Mouse (Mus musculus) adipocyte (in vitro differentiated cells): ENCODE data around the gene Slc2a10.
"Not testable (repeated sequence)": the region's sequence is repeated elsewhere in the genome, so short reads cannot be mapped to it uniquely, and the experiment has no call there.

Experiments used
- DNase-seq: peaks from one replicate; pipeline ENCODE4 v3.0.0-alpha.2; 2016; ENCODE audit warnings: low spot score

Gene Slc2a10

GRCm38 (mm10) chr2:165509686-165510085, 6.1 kb downstream of the Slc2a10 start:
- no peak for DNase-seq

GRCm38 (mm10) chr2:165510466-165510865, 6.9 kb downstream of the Slc2a10 start:
- DNase-seq = no peak

GRCm38 (mm10) chr2:165510914-165511458, 7.4 kb downstream of the Slc2a10 start:
- not testable (repeated sequence) for DNase-seq

GRCm38 (mm10) chr2:165511530-165511929, 7.9 kb downstream of the Slc2a10 start:
- DNase-seq = not testable (repeated sequence)

GRCm38 (mm10) chr2:165512426-165512825, 8.8 kb downstream of the Slc2a10 start:
- no peak for DNase-seq

GRCm38 (mm10) chr2:165512870-165513600, 9.4 kb downstream of the Slc2a10 start:
- peak; percentile 89 for DNase-seq

- DNase-seq = no peak
These were observed 11.7 kb downstream of the Slc2a10 start for GRCm38 (mm10) chr2:165515178-165515728.

GRCm38 (mm10) chr2:165525609-165526008, 22.0 kb downstream of the Slc2a10 start:
- no peak for DNase-seq

- peak; percentile 76 for DNase-seq
These were observed 25.5 kb downstream of the Slc2a10 start for GRCm38 (mm10) chr2:165529106-165529505.

- no peak for DNase-seq
These were observed 30.2 kb downstream of the Slc2a10 start for GRCm38 (mm10) chr2:165533789-165534188.

- no peak for DNase-seq
These were observed 37.4 kb downstream of the Slc2a10 start for GRCm38 (mm10) chr2:165540975-165541374.

GRCm38 (mm10) chr2:165542939-165543669, 39.5 kb downstream of the Slc2a10 start:
- no peak for DNase-seq

- DNase-seq = no peak
These were observed 40.1 kb downstream of the Slc2a10 start for GRCm38 (mm10) chr2:165543670-165544016.

- DNase-seq = no peak
These were observed 42.1 kb downstream of the Slc2a10 start for GRCm38 (mm10) chr2:165545687-165546086.

- no peak for DNase-seq
These were observed 42.8 kb downstream of the Slc2a10 start for GRCm38 (mm10) chr2:165546341-165546740.

- DNase-seq = peak; percentile 24
These were observed 43.8 kb downstream of the Slc2a10 start for GRCm38 (mm10) chr2:165547410-165547809.

GRCm38 (mm10) chr2:165548627-165549026, 45.0 kb downstream of the Slc2a10 start:
- DNase-seq = no peak

- DNase-seq = not testable (repeated sequence)
These were observed 46.8 kb downstream of the Slc2a10 start for GRCm38 (mm10) chr2:165550410-165550809.

- DNase-seq = no peak
These were observed 50.5 kb downstream of the Slc2a10 start for GRCm38 (mm10) chr2:165554066-165554465.

GRCm38 (mm10) chr2:165557278-165557677, 53.7 kb downstream of the Slc2a10 start:
- no peak for DNase-seq

- no peak for DNase-seq
These were observed 55.3 kb downstream of the Slc2a10 start for GRCm38 (mm10) chr2:165558916-165559315.

GRCm38 (mm10) chr2:165559506-165560235, 56.1 kb downstream of the Slc2a10 start:
- DNase-seq = no peak
